Mouse (Mus musculus) midbrain, embryonic 15.5 days (tissue): Measurements from ENCODE around the gene Mgat5. TPM values are rescaled to one million over a fixed set of nuclear protein-coding genes. Genes with fewer than 3 reads are reported as not detected.
A peak's percentile ranks its signal among the peaks of the same experiment; 100 is the strongest.

Experiments used
- ATAC-seq: fragments of 200-750 bp; cut with Nextera tagmentation; replicated peaks from 2 replicates; pipeline ENCODE4 v1.8.0; 2017; ENCODE audit warnings: moderate TSS enrichment
- H3K27ac ChIP-seq: fragments of 300-500 bp; sonication (generic); 2 replicates; pipeline ENCODE4 v1.5.1; 2015; ENCODE audit warnings: mild to moderate bottlenecking, inconsistent platforms
- H3K27me3 ChIP-seq: fragments of 300-500 bp; sonication (generic); replicated peaks from 2 replicates; pipeline ENCODE4 v1.6.1; 2015; ENCODE audit warnings: inconsistent platforms
- H3K36me3 ChIP-seq: fragments of 300-500 bp; sonication (generic); replicated peaks from 2 replicates; pipeline ENCODE4 v1.6.1; 2015; ENCODE audit warnings: inconsistent platforms
- H3K4me1 ChIP-seq: fragments of 300-500 bp; sonication (generic); 2 replicates; pipeline ENCODE4 v1.6.1; 2015; ENCODE audit warnings: inconsistent platforms
- H3K4me2 ChIP-seq: fragments of 300-500 bp; sonication (generic); 2 replicates; pipeline ENCODE4 v1.6.1; 2015; ENCODE audit warnings: inconsistent platforms, mild to moderate bottlenecking, moderate library complexity
- H3K4me3 ChIP-seq: fragments of 300-500 bp; sonication (generic); 2 replicates; pipeline ENCODE4 v1.5.1; 2015; ENCODE audit warnings: mild to moderate bottlenecking, inconsistent platforms
- H3K9ac ChIP-seq: fragments of 300-500 bp; sonication (generic); 2 replicates; pipeline ENCODE4 v1.6.1; 2015; ENCODE audit warnings: mild to moderate bottlenecking, inconsistent platforms
- H3K9me3 ChIP-seq: fragments of 300-500 bp; sonication (generic); 2 replicates; pipeline ENCODE4 v1.6.1; 2016; ENCODE audit warnings: inconsistent platforms
- WGBS: fragments of 180-500 bp; shearing (Covaris S2); methylation state at CpG from one replicate; pipeline ENCODE4 v1.1.7; 2015; ENCODE audit warnings: mixed read lengths; 5-methylcytosine and 5-hydroxymethylcytosine counted together
- polyA plus RNA-seq: library from polyadenylated mRNA; unstranded; fragments of >200 nt; fragmentation: Nextera tagmentation; extraction: Ambion mirVana; gene quantifications from 2 replicates; pipeline ENCODE4 v1.2.1, GENCODE M21; 2015

Gene Mgat5
- polyA plus RNA-seq, 1 experiment from 2014 or later, result 17.0 TPM

GRCm38 (mm10) chr1:127219621-127220020 is 14.8 kb downstream of the Mgat5 start:
- Histone ChIP-seq H3K27ac (no peak overlapping the region), H3K4me2 (no peak overlapping the region), H3K36me3 (no peaks in the 10 kb centered on the region), H3K4me1 (0 out of 2 replicates have a peak, but pooled peaks cover 3% of the 10 kb centered on the region), H3K9me3 (no peaks in the 10 kb centered on the region), H3K4me3 (no peak overlapping the region), H3K27me3 (no peaks in the 10 kb centered on the region), H3K9ac (no peak overlapping the region)
- no peak for ATAC-seq
- 89% methylated on average over 4 of the region's 4 CpGs for WGBS

- Histone ChIP-seq H3K4me1 (0 out of 2 replicates have a peak, but pooled peaks cover 3% of the 10 kb centered on the region), H3K9ac (no peak overlapping the region), H3K4me2 (no peak overlapping the region), H3K27me3 (no peaks in the 10 kb centered on the region), H3K9me3 (no peaks in the 10 kb centered on the region), H3K4me3 (no peak overlapping the region), H3K27ac (no peak overlapping the region), H3K36me3 (no peaks in the 10 kb centered on the region)
- 88% methylated on average over 8 of the region's 8 CpGs for WGBS
- ATAC-seq, result no peak
Measured at GRCm38 (mm10) chr1:127221998-127222736, 17.4 kb downstream of the Mgat5 start.

- no peaks in the 10 kb centered on the region for H3K27me3 ChIP-seq
- H3K9ac ChIP-seq, result no peak overlapping the region
- H3K4me1 ChIP-seq, result no peaks in the 10 kb centered on the region
- no peaks in the 10 kb centered on the region for H3K9me3 ChIP-seq
- WGBS, result 90% methylated on average over 5 of the region's 5 CpGs
- H3K4me3 ChIP-seq, result no peak overlapping the region
- no peak overlapping the region for H3K4me2 ChIP-seq
- ATAC-seq, result no peak
- no peaks in the 10 kb centered on the region for H3K36me3 ChIP-seq
- no peak overlapping the region for H3K27ac ChIP-seq
Measured at GRCm38 (mm10) chr1:127225060-127225459, 20.2 kb downstream of the Mgat5 start.

GRCm38 (mm10) chr1:127229011-127229410 is 24.2 kb downstream of the Mgat5 start:
- no peaks in the 10 kb centered on the region for H3K4me1 ChIP-seq
- H3K4me2 ChIP-seq, result no peak overlapping the region
- WGBS, result 96% methylated on average over 2 of the region's 2 CpGs
- no peaks in the 10 kb centered on the region for H3K27me3 ChIP-seq
- no peaks in the 10 kb centered on the region for H3K36me3 ChIP-seq
- H3K4me3 ChIP-seq, result no peak overlapping the region
- no peak for ATAC-seq
- H3K9ac ChIP-seq, result no peak overlapping the region
- H3K27ac ChIP-seq, result no peak overlapping the region
- no peaks in the 10 kb centered on the region for H3K9me3 ChIP-seq

GRCm38 (mm10) chr1:127230468-127230867 is 25.7 kb downstream of the Mgat5 start:
- 79% methylated on average over 2 of the region's 2 CpGs for WGBS

DNA sequence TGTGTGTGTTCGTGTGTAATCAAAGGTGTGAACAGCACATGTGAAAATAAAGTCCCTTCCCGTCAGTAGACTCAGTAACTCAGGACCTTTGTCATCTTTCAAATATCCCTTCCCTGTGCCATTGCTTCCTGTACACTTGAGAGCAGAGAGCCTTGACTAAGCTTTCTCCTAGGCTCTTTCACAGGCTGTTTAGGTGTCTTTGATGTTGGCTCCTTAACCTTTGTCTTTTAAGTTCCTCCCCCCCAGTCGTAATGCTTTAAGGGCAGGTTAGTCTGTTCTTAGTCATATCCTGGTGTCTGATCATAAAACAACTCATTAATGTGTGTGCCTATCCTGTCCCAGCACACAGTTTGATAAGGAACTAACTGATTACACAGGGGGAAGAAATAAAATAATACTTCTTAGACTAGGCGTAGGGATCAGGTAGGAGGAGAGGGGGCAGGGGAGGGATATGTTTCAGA is 28.4 kb downstream of the Mgat5 start:
- Histone ChIP-seq H3K4me2 (no peak overlapping the region), H3K27ac (no peak overlapping the region), H3K9ac (no peak overlapping the region), H3K4me3 (no peak overlapping the region), H3K27me3 (no peaks in the 10 kb centered on the region), H3K4me1 (no peaks in the 10 kb centered on the region), H3K9me3 (no peaks in the 10 kb centered on the region), H3K36me3 (no peaks in the 10 kb centered on the region)
- WGBS, result 57% methylated on average over 4 of the region's 4 CpGs
- ATAC-seq, result peak; percentile 21; the same call in 1 of the 2 replicates

More at GRCm38 (mm10) chr1:127230468-127230867, 25.7 kb downstream of the Mgat5 start:
- no peak overlapping the region for H3K9ac ChIP-seq
- H3K4me3 ChIP-seq, result no peak overlapping the region
- no peak overlapping the region for H3K27ac ChIP-seq
- no peaks in the 10 kb centered on the region for H3K27me3 ChIP-seq
- no peak overlapping the region for H3K4me2 ChIP-seq
- no peaks in the 10 kb centered on the region for H3K4me1 ChIP-seq
- H3K9me3 ChIP-seq, result no peaks in the 10 kb centered on the region
- no peaks in the 10 kb centered on the region for H3K36me3 ChIP-seq
- ATAC-seq, result no peak

GRCm38 (mm10) chr1:127235157-127235556 is 30.3 kb downstream of the Mgat5 start:
- Histone ChIP-seq H3K4me1 (peaks cover 15% of the 10 kb centered on the region), H3K9ac (no peak overlapping the region), H3K27ac (no peak overlapping the region), H3K4me2 (no peak overlapping the region), H3K27me3 (no peaks in the 10 kb centered on the region), H3K36me3 (no peaks in the 10 kb centered on the region), H3K4me3 (no peak overlapping the region), H3K9me3 (no peaks in the 10 kb centered on the region)
- no peak for ATAC-seq
- WGBS, result 78% methylated on average over 4 of the region's 4 CpGs

- ATAC-seq, result no peak
- H3K27me3 ChIP-seq, result no peaks in the 10 kb centered on the region
- 67% methylated on average over 8 of the region's 8 CpGs for WGBS
- no peak overlapping the region for H3K9ac ChIP-seq
- H3K9me3 ChIP-seq, result no peaks in the 10 kb centered on the region
- no peak overlapping the region for H3K4me3 ChIP-seq
- H3K36me3 ChIP-seq, result no peaks in the 10 kb centered on the region
- H3K4me1 ChIP-seq, result peaks cover 15% of the 10 kb centered on the region
- H3K4me2 ChIP-seq, result no peak overlapping the region
- H3K27ac ChIP-seq, result no peak overlapping the region
Measured at GRCm38 (mm10) chr1:127236396-127236795, 31.6 kb downstream of the Mgat5 start.

GRCm38 (mm10) chr1:127238871-127239314 is 34.1 kb downstream of the Mgat5 start:
- H3K9me3 ChIP-seq, result no peaks in the 10 kb centered on the region
- H3K4me2 ChIP-seq, result no peak overlapping the region
- peak; percentile 31 for ATAC-seq
- WGBS, result 26% methylated on average over 6 of the region's 6 CpGs
- H3K4me3 ChIP-seq, result no peak overlapping the region
- no peak overlapping the region for H3K9ac ChIP-seq
- H3K36me3 ChIP-seq, result no peaks in the 10 kb centered on the region
- peaks cover 15% of the 10 kb centered on the region for H3K4me1 ChIP-seq
- H3K27ac ChIP-seq, result peak overlapping the region; percentile 22; the same call in 1 of the 2 replicates
- no peaks in the 10 kb centered on the region for H3K27me3 ChIP-seq

DNA sequence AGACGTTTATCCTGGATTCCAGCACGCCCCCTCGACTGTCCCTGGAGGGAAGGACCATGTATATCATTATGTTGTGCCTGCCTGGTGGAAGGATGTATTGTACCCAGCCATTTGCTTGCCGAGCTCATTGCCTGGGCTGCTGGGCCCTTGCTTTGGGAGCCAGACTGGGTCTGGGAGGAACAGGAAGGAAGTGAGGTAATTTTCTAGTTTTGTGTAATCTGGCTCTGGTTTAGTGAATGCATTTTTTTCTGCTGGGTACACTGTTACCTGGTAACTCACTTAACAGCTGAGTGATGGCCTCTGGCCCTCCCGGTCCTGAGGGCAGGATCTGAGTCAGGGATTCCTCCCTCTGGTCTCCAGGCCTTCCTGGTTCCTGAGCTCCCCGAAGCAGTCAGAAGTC is 35.1 kb downstream of the Mgat5 start:
- no peak overlapping the region for H3K9ac ChIP-seq
- H3K27me3 ChIP-seq, result no peaks in the 10 kb centered on the region
- no peak overlapping the region for H3K4me3 ChIP-seq
- H3K9me3 ChIP-seq, result no peaks in the 10 kb centered on the region
- 0 out of 2 replicates have a peak overlapping the region, but pooled peaks have one; percentile 2 for H3K27ac ChIP-seq
- no peak for ATAC-seq
- no peaks in the 10 kb centered on the region for H3K36me3 ChIP-seq
- 19% methylated on average over 6 of the region's 6 CpGs for WGBS
- no peak overlapping the region for H3K4me2 ChIP-seq
- H3K4me1 ChIP-seq, result peaks cover 15% of the 10 kb centered on the region

DNA sequence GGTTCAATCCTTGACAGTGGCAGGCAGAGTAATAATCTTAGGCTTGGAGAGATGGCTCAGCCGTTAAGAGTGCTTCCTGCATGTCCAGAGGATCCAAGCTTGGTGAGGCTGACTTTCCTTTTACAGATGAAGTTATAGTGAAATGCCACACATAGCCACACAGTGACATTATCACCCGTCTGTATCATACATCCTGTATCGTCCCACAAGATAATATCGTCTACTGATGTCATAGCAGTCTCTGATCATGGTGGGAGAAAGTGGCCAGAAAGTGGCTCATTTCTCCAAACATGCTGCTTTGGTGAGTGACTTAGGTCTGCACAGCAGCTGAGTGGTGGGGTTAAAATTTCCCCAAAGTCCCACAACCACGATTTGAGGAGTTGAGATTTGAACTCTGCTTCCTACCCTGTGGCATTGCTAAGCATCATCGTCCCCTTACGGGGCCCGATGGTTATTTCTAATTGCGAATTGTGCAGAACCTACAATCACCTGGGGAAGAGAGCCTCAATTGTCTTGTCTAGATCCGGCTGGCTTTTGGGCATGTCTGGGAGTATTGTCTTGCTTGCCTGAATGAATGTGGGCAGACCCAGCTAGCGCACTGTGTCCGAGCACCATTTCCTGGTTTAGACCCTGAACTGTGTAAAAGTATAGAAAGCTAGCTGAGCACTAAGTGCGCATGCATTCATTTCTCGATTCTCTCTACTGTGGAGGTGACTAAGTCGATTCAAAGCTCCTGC is 37.5 kb downstream of the Mgat5 start:
- no peak overlapping the region for H3K27ac ChIP-seq
- ATAC-seq, result no peak
- WGBS, result 84% methylated on average over 15 of the region's 15 CpGs
- no peaks in the 10 kb centered on the region for H3K36me3 ChIP-seq
- H3K27me3 ChIP-seq, result no peaks in the 10 kb centered on the region
- no peak overlapping the region for H3K9ac ChIP-seq
- H3K4me2 ChIP-seq, result no peak overlapping the region
- H3K4me3 ChIP-seq, result no peak overlapping the region
- H3K4me1 ChIP-seq, result peaks cover 15% of the 10 kb centered on the region
- H3K9me3 ChIP-seq, result no peaks in the 10 kb centered on the region

DNA sequence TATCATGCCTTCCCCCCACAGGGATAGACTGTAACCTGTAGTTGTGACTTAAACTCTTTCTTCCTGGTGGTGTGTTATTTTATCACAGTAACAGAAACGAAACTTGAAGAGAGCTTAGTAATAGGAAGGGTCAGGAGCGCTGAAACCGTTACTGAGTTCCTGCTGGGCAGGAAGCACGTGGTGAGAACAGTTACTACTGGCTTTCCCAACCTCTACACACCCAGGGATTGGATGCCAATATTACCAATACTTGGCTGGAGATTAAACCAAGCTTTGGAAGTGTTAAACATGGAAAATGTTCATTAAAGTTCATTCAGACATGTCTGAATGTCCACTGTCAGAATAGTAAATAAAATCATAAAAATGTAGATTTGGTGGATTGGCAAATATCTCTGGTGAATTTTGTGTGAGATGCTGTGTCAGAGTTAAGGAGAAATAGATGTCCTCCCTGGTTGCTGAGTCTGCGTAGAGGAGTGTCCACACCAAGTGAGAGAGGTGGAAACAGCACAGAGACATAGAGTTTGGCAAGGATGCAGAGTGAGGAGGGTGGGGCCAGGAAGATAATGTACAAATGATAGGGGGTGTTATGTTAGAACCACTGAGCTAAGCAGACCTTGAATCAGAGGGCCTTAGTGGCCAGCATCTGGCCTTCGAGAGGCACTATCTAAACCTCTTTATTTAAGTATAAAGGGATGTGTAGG is 38.2 kb downstream of the Mgat5 start:
- Histone ChIP-seq H3K9ac (no peak overlapping the region), H3K4me2 (no peak overlapping the region), H3K4me1 (peaks cover 15% of the 10 kb centered on the region), H3K36me3 (no peaks in the 10 kb centered on the region), H3K27ac (no peak overlapping the region), H3K27me3 (no peaks in the 10 kb centered on the region), H3K9me3 (no peaks in the 10 kb centered on the region), H3K4me3 (no peak overlapping the region)
- 78% methylated on average over 6 of the region's 6 CpGs for WGBS
- ATAC-seq, result no peak
